Mouse (Mus musculus): ENCODE data around the gene Adat1. TPM values are rescaled to one million over a fixed set of nuclear protein-coding genes. Genes with fewer than 3 reads are reported as not detected.

Adat1 gene
- polyA plus RNA-seq, 1 experiment, result 22.3 TPM

- H3K4me3 ChIP-seq (ENCODE audit: low read depth, low read length), result no peak overlapping the region
- H3K9ac ChIP-seq (ENCODE audit: low read depth, poor library complexity, severe bottlenecking), result no peak overlapping the region
- H3K9me3 ChIP-seq (replicated peaks; ENCODE audit: control insufficient read depth, insufficient read depth, low read length, poor library complexity, severe bottlenecking), result no peaks in the 10 kb centered on the region
- no peak overlapping the region for H3K27ac ChIP-seq (ENCODE audit: insufficient read depth, low read length)
- H3K4me1 ChIP-seq (ENCODE audit: control insufficient read depth, insufficient read depth, low read length), result peaks cover 2% of the 10 kb centered on the region
- peak; percentile 62 for TF ChIP-seq CTCF (IDR thresholded peaks at IDR 0.05; ENCODE audit: low read depth, low read length)
- TF ChIP-seq POLR2A (IDR thresholded peaks at IDR 0.05; ENCODE audit: insufficient read depth, low read length), result no peak
- TF ChIP-seq EP300 (IDR thresholded peaks at IDR 0.05; ENCODE audit: insufficient read depth, low read depth, low read length), result no peak
- H3K27me3 ChIP-seq (ENCODE audit: control insufficient read depth, insufficient read depth, low read length, poor library complexity, severe bottlenecking), result no peaks in the 10 kb centered on the region
- peaks cover 7% of the 10 kb centered on the region; the same call in 1 of the 2 replicates for H3K36me3 ChIP-seq (ENCODE audit: control insufficient read depth, insufficient read depth, low read length, poor library complexity, severe bottlenecking)
Measured at GRCm38 (mm10) chr8:111923383-111923804, 68.7 kb downstream of the Adat1 start.

GRCm38 (mm10) chr8:111920971-111921370 is 71.1 kb downstream of the Adat1 start:
- H3K27ac ChIP-seq (ENCODE audit: insufficient read depth, low read length), result peak overlapping the region; percentile 26; the same call in 1 of the 2 replicates
- TF ChIP-seq EP300 (IDR thresholded peaks at IDR 0.05; ENCODE audit: insufficient read depth, low read depth, low read length) (no peak), POLR2A (IDR thresholded peaks at IDR 0.05; ENCODE audit: insufficient read depth, low read length) (no peak), CTCF (IDR thresholded peaks at IDR 0.05; ENCODE audit: low read depth, low read length) (no peak)
- peaks cover 2% of the 10 kb centered on the region for H3K4me1 ChIP-seq (ENCODE audit: control insufficient read depth, insufficient read depth, low read length)
- H3K9me3 ChIP-seq (replicated peaks; ENCODE audit: control insufficient read depth, insufficient read depth, low read length, poor library complexity, severe bottlenecking), result no peaks in the 10 kb centered on the region
- H3K27me3 ChIP-seq (ENCODE audit: control insufficient read depth, insufficient read depth, low read length, poor library complexity, severe bottlenecking), result no peaks in the 10 kb centered on the region
- peaks cover 11% of the 10 kb centered on the region for H3K36me3 ChIP-seq (ENCODE audit: control insufficient read depth, insufficient read depth, low read length, poor library complexity, severe bottlenecking)
- no peak overlapping the region for H3K4me3 ChIP-seq (ENCODE audit: low read depth, low read length)
- H3K9ac ChIP-seq (ENCODE audit: low read depth, poor library complexity, severe bottlenecking), result no peak overlapping the region

- H3K4me3 ChIP-seq (ENCODE audit: low read depth, low read length), result no peak overlapping the region
- H3K4me1 ChIP-seq (ENCODE audit: control insufficient read depth, insufficient read depth, low read length), result no peaks in the 10 kb centered on the region
- no peaks in the 10 kb centered on the region for H3K9me3 ChIP-seq (replicated peaks; ENCODE audit: control insufficient read depth, insufficient read depth, low read length, poor library complexity, severe bottlenecking)
- peaks cover 11% of the 10 kb centered on the region for H3K36me3 ChIP-seq (ENCODE audit: control insufficient read depth, insufficient read depth, low read length, poor library complexity, severe bottlenecking)
- TF ChIP-seq EP300 (IDR thresholded peaks at IDR 0.05; ENCODE audit: insufficient read depth, low read depth, low read length) (no peak), CTCF (IDR thresholded peaks at IDR 0.05; ENCODE audit: low read depth, low read length) (peak; percentile 82)
- H3K27ac ChIP-seq (ENCODE audit: insufficient read depth, low read length), result no peak overlapping the region
- H3K9ac ChIP-seq (ENCODE audit: low read depth, poor library complexity, severe bottlenecking), result no peak overlapping the region
- H3K27me3 ChIP-seq (ENCODE audit: control insufficient read depth, insufficient read depth, low read length, poor library complexity, severe bottlenecking), result no peaks in the 10 kb centered on the region
Measured at GRCm38 (mm10) chr8:111919663-111920062, 72.4 kb downstream of the Adat1 start.

Other genes starting within 250 kb of the Adat1 start
- gene Bcar1, start 248.5 kb downstream of the Adat1 start, polyA plus RNA-seq (2011; ENCODE audit: insufficient read depth, insufficient read length, low read depth, missing spikeins), result 59.8 and 64.6 TPM in 2 replicates
- gene Cfdp1, start 138.0 kb downstream of the Adat1 start, polyA plus RNA-seq (2011; ENCODE audit: insufficient read depth, insufficient read length, low read depth, missing spikeins), result 261 and 265 TPM in 2 replicates
- 30.4 and 31.2 TPM in 2 replicates for gene Tmem170, start 115.6 kb downstream of the Adat1 start, polyA plus RNA-seq (2011; ENCODE audit: insufficient read depth, insufficient read length, low read depth, missing spikeins)
- gene Chst5, start 81.9 kb downstream of the Adat1 start, polyA plus RNA-seq (2011; ENCODE audit: insufficient read depth, insufficient read length, low read depth, missing spikeins), result 0.81 and 1.5 TPM in 2 replicates
- 16.8 and 18.2 TPM in 2 replicates for gene Tmem231, start 58.4 kb downstream of the Adat1 start, polyA plus RNA-seq (2011; ENCODE audit: insufficient read depth, insufficient read length, low read depth, missing spikeins)
- gene Gabarapl2, start 51.6 kb downstream of the Adat1 start, polyA plus RNA-seq (2011; ENCODE audit: insufficient read depth, insufficient read length, low read depth, missing spikeins), result 64.2 and 66.4 TPM in 2 replicates
- gene Kars, start 19.0 kb upstream of the Adat1 start, polyA plus RNA-seq (2011; ENCODE audit: insufficient read depth, insufficient read length, low read depth, missing spikeins), result 306 and 325 TPM in 2 replicates
- gene Terf2ip, start 19.1 kb upstream of the Adat1 start, polyA plus RNA-seq (2011; ENCODE audit: insufficient read depth, insufficient read length, low read depth, missing spikeins), result 10.3 and 10.7 TPM in 2 replicates
- 0.68 and 0.90 TPM in 2 replicates for gene Gm6793, start 22.7 kb upstream of the Adat1 start, polyA plus RNA-seq (2011; ENCODE audit: insufficient read depth, insufficient read length, low read depth, missing spikeins)